Mouse (Mus musculus) testis, adult 2 months (tissue): ENCODE measurements around the gene AW822073.
"Not testable (repeated sequence)": the region's sequence is repeated elsewhere in the genome, so short reads cannot be mapped to it uniquely, and the experiment has no call there.

Source experiments
- CTCF ChIP-seq: fragments of 200-500 bp; IDR thresholded peaks from 2 replicates; pipeline ENCODE4 v1.5.1; 2012; ENCODE audit warnings: low read depth, mild to moderate bottlenecking, inconsistent platforms, low read length, moderate library complexity; ENCODE audit not compliant: control insufficient read depth, insufficient read depth, insufficient replicate concordance
- POLR2A ChIP-seq: fragments of 200-500 bp; IDR thresholded peaks from 2 replicates; pipeline ENCODE4 v1.6.1; 2012; ENCODE audit warnings: low read depth, mild to moderate bottlenecking, inconsistent platforms, low read length, moderate library complexity; ENCODE audit not compliant: control insufficient read depth

DNA sequence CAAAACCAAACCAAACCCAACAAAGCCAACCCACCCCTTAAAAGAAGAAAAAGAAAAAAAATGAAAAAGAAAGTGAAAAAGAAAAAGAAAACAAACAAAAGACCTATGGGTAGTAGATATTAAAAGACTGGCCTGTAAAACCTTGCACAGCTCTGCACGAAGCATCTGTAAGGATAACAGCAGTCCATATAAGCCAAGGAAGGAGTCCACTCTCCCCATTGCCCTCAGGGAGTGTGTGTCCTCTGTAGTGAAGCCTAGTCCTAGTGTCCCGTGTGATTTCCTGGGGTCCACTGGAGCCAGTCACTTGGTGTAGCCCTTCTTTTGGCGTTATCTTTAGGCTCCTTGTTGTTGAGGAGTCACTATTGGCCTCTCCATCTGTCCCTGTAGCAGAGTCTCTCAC, 5.3 kb upstream of the AW822073 start:
- TF ChIP-seq POLR2A, CTCF: not testable (repeated sequence)
